Mouse (Mus musculus): ENCODE results near the gene Vwc2. TPM values are rescaled to one million over a fixed set of nuclear protein-coding genes. Genes with fewer than 3 reads are reported as not detected.

Gene Vwc2
- total RNA-seq (2023), result not detected

DNA sequence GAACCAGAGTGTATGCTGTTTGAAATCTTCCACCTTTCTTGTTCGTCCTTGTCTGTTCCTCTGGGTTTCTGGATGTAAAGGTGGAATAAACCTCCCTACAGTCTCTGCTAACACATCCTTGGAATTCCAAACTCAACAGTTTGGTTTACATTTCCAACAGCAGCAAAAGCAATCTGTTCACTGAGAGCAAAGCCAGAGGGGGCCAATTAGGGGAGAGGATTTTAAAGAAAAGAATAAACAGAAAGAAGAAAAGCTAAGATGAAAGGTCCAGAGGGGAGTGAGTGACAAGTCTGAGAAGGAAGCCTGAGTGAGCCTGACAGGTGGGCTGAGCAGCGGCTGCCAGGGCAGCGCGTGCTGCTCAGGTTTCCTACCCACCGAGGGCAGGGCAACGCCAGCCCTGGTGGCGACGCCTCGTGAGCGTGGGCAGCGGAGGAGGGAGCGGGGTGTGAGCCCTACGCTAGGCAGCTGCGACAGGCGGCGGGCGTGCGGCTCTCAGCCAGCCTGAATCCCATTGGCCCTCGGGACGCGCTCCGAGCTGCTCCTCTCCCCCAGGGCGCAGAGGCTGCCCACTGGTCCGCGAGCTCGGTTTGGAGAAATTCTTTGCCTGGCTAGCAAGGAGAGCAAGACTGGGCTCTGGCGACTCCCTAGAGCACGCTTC is at the start of gene Vwc2:
Vwc2 (plus strand) TSS at position 648 of the 658 bp plus-strand sequence.

All from B cell, adult 67 days (primary cell).